Mouse (Mus musculus): Measurements from ENCODE around the gene Col6a1.

DNA sequence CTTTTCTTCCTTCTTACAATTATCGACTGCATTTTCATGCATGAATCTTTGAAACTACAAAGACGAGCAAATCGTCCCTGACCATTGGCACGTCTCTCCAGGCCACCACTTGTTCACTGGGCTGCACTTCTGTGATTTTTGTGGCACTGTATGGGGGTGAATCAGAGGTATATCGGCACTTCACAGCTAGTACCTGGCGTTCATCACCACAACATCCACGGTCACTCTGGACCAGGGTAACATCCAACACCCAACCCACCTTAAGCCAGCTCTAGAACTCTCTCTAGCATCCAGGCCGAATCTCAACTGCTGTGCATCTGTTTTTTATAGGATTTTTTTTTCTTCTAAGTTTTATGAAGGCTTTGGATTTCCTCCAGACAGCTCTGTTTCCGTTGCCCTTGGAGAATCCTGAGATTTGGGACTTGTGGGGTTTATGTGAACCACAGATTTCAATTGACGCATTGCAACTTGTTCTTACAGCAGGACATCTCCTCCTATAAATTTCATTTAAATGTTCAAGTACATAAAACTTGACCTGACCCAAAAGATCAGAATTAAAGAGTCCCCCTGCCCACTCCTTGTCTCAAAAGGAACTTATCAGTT, 30.6 kb downstream of the Col6a1 start:
- no peak for TF ChIP-seq CTCF (IDR thresholded peaks at IDR 0.05; ENCODE audit: insufficient read depth, low read length)
- no peak for TF ChIP-seq POLR2A (IDR thresholded peaks at IDR 0.05; ENCODE audit: borderline replicate concordance, extremely low read depth, low read depth, low read length)

Data from lung, adult 2 months (tissue).